ENCODE assay signal across 13 mouse cellular contexts in genomic region chr9:43990124-43990523, GRCm38 (mm10). TPM values are rescaled to one million over a fixed set of nuclear protein-coding genes. Genes with fewer than 3 reads are reported as not detected.
DNase-seq lines count a peak whose midpoint lies in the region; ATAC-seq and TF ChIP-seq lines count a peak whose summit lies in the region.
"Had no signal": no experiment of that assay in that cellular context is flagged by ENCODE, and none has a peak within 500 bp of the region (broad histone marks: within the 10 kb centered on the region; RNA-seq: fewer than 3 reads in every experiment).

No protein-coding gene starts in this region.

- no peak for TF ChIP-seq CTCF in kidney, adult 2 months (conservative IDR thresholded peaks at IDR 0.05; ENCODE audit: insufficient read depth, insufficient read length, low read depth, low read length)

- TF ChIP-seq POLR2A in kidney, adult 2 months (IDR thresholded peaks at IDR 0.05; ENCODE audit: low read depth, low read length) = no peak

- DNase-seq in kidney, adult 2 months = peak; percentile 19
- DNase-seq in kidney, adult 11 months = no peak
- DNase-seq in midbrain, embryonic 11.5 days (ENCODE audit: low spot score, missing footprints) = peak; percentile 8
- no peak for DNase-seq in cerebellum, postnatal 36 days
- DNase-seq in adipocyte (ENCODE audit: low spot score) = no peak
- DNase-seq: cerebellum, adult 11 months; left cerebral cortex, postnatal 4 days had no signal

- no peaks in the 10 kb centered on the region for H3K27me3 ChIP-seq in kidney, adult 2 months (replicated peaks; ENCODE audit: control insufficient read depth, insufficient read depth, low read length)
- H3K27me3 ChIP-seq in midbrain, embryonic 11.5 days (ENCODE audit: control insufficient read depth, insufficient read depth, low read length) = no peaks in the 10 kb centered on the region
- H3K27me3 ChIP-seq in midbrain, embryonic 16.5 days (ENCODE audit: control insufficient read depth, insufficient read depth, low read depth, low read length) = no peaks in the 10 kb centered on the region
- no peaks in the 10 kb centered on the region for H3K27me3 ChIP-seq in embryonic facial prominence, embryonic 13.5 days
- H3K27me3 ChIP-seq: embryonic facial prominence, embryonic 12.5 days had no signal

- no peaks in the 10 kb centered on the region for H3K36me3 ChIP-seq in kidney, adult 2 months (ENCODE audit: control insufficient read depth, insufficient read depth, low read length)
- H3K36me3 ChIP-seq in midbrain, embryonic 11.5 days (ENCODE audit: control insufficient read depth, insufficient read depth, low read length) = no peaks in the 10 kb centered on the region
- no peaks in the 10 kb centered on the region for H3K36me3 ChIP-seq in midbrain, embryonic 16.5 days (ENCODE audit: control insufficient read depth, insufficient read depth, low read length)
- no peaks in the 10 kb centered on the region for H3K36me3 ChIP-seq in embryonic facial prominence, embryonic 13.5 days
- H3K36me3 ChIP-seq: embryonic facial prominence, embryonic 12.5 days had no signal

- H3K4me1 ChIP-seq in kidney, adult 2 months (ENCODE audit: control insufficient read depth, insufficient read depth, low read length) = 0 out of 2 replicates have a peak, but pooled peaks cover 7% of the 10 kb centered on the region
- H3K4me1 ChIP-seq in midbrain, embryonic 11.5 days (ENCODE audit: control insufficient read depth, insufficient read depth, low read length) = peaks cover 6% of the 10 kb centered on the region
- H3K4me1 ChIP-seq in midbrain, embryonic 16.5 days (ENCODE audit: control insufficient read depth, insufficient read depth, low read length) = peaks cover 2% of the 10 kb centered on the region; the same call in 1 of the 2 replicates
- peaks cover 43% of the 10 kb centered on the region for H3K4me1 ChIP-seq in embryonic facial prominence, embryonic 13.5 days

- no peaks in the 10 kb centered on the region for H3K9me3 ChIP-seq in midbrain, embryonic 11.5 days (ENCODE audit: control insufficient read depth, low read length)
- no peaks in the 10 kb centered on the region for H3K9me3 ChIP-seq in midbrain, embryonic 16.5 days (replicated peaks; ENCODE audit: control insufficient read depth, low read length, poor library complexity, severe bottlenecking)
- no peaks in the 10 kb centered on the region for H3K9me3 ChIP-seq in embryonic facial prominence, embryonic 13.5 days
- H3K9me3 ChIP-seq: embryonic facial prominence, embryonic 12.5 days had no signal

- no peak overlapping the region for H3K27ac ChIP-seq in kidney, adult 2 months (ENCODE audit: insufficient read depth, low read depth, low read length)
- H3K27ac ChIP-seq in midbrain, embryonic 11.5 days (ENCODE audit: low read depth, low read length) = no peak overlapping the region
- H3K27ac ChIP-seq in midbrain, embryonic 16.5 days (ENCODE audit: low read length) = no peak overlapping the region
- peak overlapping the region; percentile 84; the same call in 1 of the 2 replicates for H3K27ac ChIP-seq in embryonic facial prominence, embryonic 13.5 days

- H3K4me3 ChIP-seq in kidney, adult 2 months (ENCODE audit: insufficient read depth, low read depth, low read length) = no peak overlapping the region
- no peak overlapping the region for H3K4me3 ChIP-seq in midbrain, embryonic 11.5 days (ENCODE audit: low read depth, low read length)
- H3K4me3 ChIP-seq in midbrain, embryonic 16.5 days (ENCODE audit: low read depth, low read length) = no peak overlapping the region
- no peak overlapping the region for H3K4me3 ChIP-seq in embryonic facial prominence, embryonic 13.5 days
- H3K4me3 ChIP-seq: embryonic facial prominence, embryonic 12.5 days had no signal

- H3K4me2 ChIP-seq in midbrain, embryonic 11.5 days = no peak overlapping the region
- H3K4me2 ChIP-seq in midbrain, embryonic 16.5 days (ENCODE audit: low read length) = no peak overlapping the region
- no peak overlapping the region for H3K4me2 ChIP-seq in embryonic facial prominence, embryonic 13.5 days
- H3K4me2 ChIP-seq: embryonic facial prominence, embryonic 12.5 days had no signal

- WGBS in kidney, adult 2 months = 71% methylated on average over 11 of the region's 11 CpGs
- WGBS in midbrain, embryonic 11.5 days = 82% methylated on average over 11 of the region's 11 CpGs
- 79% methylated on average over 11 of the region's 11 CpGs for WGBS in midbrain, embryonic 16.5 days
- 57% methylated on average over 11 of the region's 11 CpGs for WGBS in embryonic facial prominence, embryonic 13.5 days

- no peak for ATAC-seq in midbrain, embryonic 11.5 days (ENCODE audit: low FRiP score)
- no peak for ATAC-seq in midbrain, embryonic 16.5 days
- no peak for ATAC-seq in embryonic facial prominence, embryonic 13.5 days (ENCODE audit: insufficient number of reproducible peaks, insufficient read depth, low FRiP score, low TSS enrichment, low read depth)
- ATAC-seq: activated CD4-positive, CD25-positive, alpha-beta regulatory T cell, adult 4 months; hindbrain, embryonic 16.5 days had no signal

- H3K9ac ChIP-seq in midbrain, embryonic 11.5 days (ENCODE audit: low read length) = no peak overlapping the region
- no peak overlapping the region for H3K9ac ChIP-seq in midbrain, embryonic 16.5 days (ENCODE audit: low read depth, low read length)
- H3K9ac ChIP-seq in embryonic facial prominence, embryonic 13.5 days = no peak overlapping the region
- H3K9ac ChIP-seq: embryonic facial prominence, embryonic 12.5 days had no signal

RNA-seq across cellular contexts. Expression of gene Thy1, which starts 53.1 kb away (rescaled TPM):
- polyA plus RNA-seq in kidney, adult 2 months (2012; rRNA removed) = 9.2 and 20.6 TPM in 2 replicates
- not detected in 2 replicates for polyA plus RNA-seq in midbrain, embryonic 11.5 days (2014; fragmentation: Nextera tagmentation; extraction: Ambion mirVana)
- polyA plus RNA-seq in midbrain, embryonic 16.5 days (2015; fragmentation: Nextera tagmentation; extraction: Ambion mirVana) = 2.9 and 6.4 TPM in 2 replicates
- 4.3 and 5.6 TPM in 2 replicates for polyA plus RNA-seq in embryonic facial prominence, embryonic 13.5 days (2015; fragmentation: Nextera tagmentation; extraction: Ambion mirVana)
- polyA plus RNA-seq: forebrain, embryonic 11.5 days had no signal

Comparison
In these comparisons a context has a peak if more than half of its experiments do, and no peak if none do; other contexts are left out.
1. DNase-seq: peak in kidney, adult 2 months (single experiment) and midbrain, embryonic 11.5 days (single experiment); none in kidney, adult 11 months (single experiment), cerebellum, postnatal 36 days (0 of 2) and adipocyte (single experiment).